Mouse (Mus musculus) liver, postnatal 0 days (tissue): ENCODE measurements around the gene Slc5a10. TPM values are rescaled to one million over a fixed set of nuclear protein-coding genes. Genes with fewer than 3 reads are reported as not detected.

Experiments used
- ATAC-seq: fragments of 200-750 bp; cut with Nextera tagmentation; 2 replicates; pipeline ENCODE4 v1.8.0; 2017; ENCODE audit warnings: mild to moderate bottlenecking, moderate library complexity
- DNase-seq: peaks from one replicate; pipeline ENCODE4 v3.0.0-alpha.2; 2016
- H3K27ac ChIP-seq: fragments of 300-500 bp; sonication (generic); 2 replicates; pipeline ENCODE4 v1.5.1; 2014; ENCODE audit warnings: antibody characterized with exemption, moderate library complexity, mild to moderate bottlenecking, low read depth
- H3K27me3 ChIP-seq: fragments of 300-500 bp; sonication (generic); 2 replicates; pipeline ENCODE4 v1.6.1; 2014; ENCODE audit warnings: low read length, control low read depth, mixed read lengths; ENCODE audit not compliant: insufficient read depth
- H3K36me3 ChIP-seq: fragments of 300-500 bp; sonication (generic); replicated peaks from 2 replicates; pipeline ENCODE4 v1.6.1; 2014; ENCODE audit warnings: mild to moderate bottlenecking, control low read depth, low read length, moderate library complexity, mixed read lengths; ENCODE audit not compliant: insufficient read depth
- H3K4me1 ChIP-seq: fragments of 300-500 bp; sonication (generic); 2 replicates; pipeline ENCODE4 v1.6.1; 2014; ENCODE audit warnings: antibody characterized with exemption, mild to moderate bottlenecking, control low read depth; ENCODE audit not compliant: insufficient read depth
- H3K4me2 ChIP-seq: fragments of 300-500 bp; sonication (generic); 2 replicates; pipeline ENCODE4 v1.6.1; 2014; ENCODE audit warnings: low read depth, mild to moderate bottlenecking, low read length, moderate library complexity, mixed read lengths
- H3K4me3 ChIP-seq: fragments of 300-500 bp; sonication (generic); 2 replicates; pipeline ENCODE4 v1.5.1; 2014; ENCODE audit warnings: low read depth, low read length
- H3K9ac ChIP-seq: fragments of 300-500 bp; sonication (generic); replicated peaks from 2 replicates; pipeline ENCODE4 v1.6.1; 2014; ENCODE audit warnings: mild to moderate bottlenecking, moderate library complexity
- H3K9me3 ChIP-seq: fragments of 300-500 bp; sonication (generic); 2 replicates; pipeline ENCODE4 v1.6.1; 2016; ENCODE audit warnings: mild to moderate bottlenecking, control low read depth, low read length, mixed read lengths
- CTCF ChIP-seq: sonication (generic); IDR thresholded peaks from 2 replicates; pipeline ENCODE4 v1.5.1; 2016; ENCODE audit warnings: antibody characterized with exemption, low read depth
- EP300 ChIP-seq: IDR thresholded peaks from 2 replicates; pipeline ENCODE4 v1.6.1; 2016; ENCODE audit warnings: antibody characterized with exemption, low read depth, mild to moderate bottlenecking
- WGBS: fragments of 180-500 bp; shearing (Covaris S2); extraction: QIAGEN DNeasy Blood & Tissue Kit; methylation state at CpG from one replicate; pipeline ENCODE4 v1.1.7; 2014; ENCODE audit not compliant: insufficient replicate concordance; 5-methylcytosine and 5-hydroxymethylcytosine counted together
- polyA plus RNA-seq: library from polyadenylated mRNA; unstranded; fragments of >200 nt; fragmentation: Nextera tagmentation; extraction: Ambion mirVana; gene quantifications from 2 replicates; pipeline ENCODE4 v1.2.1, GENCODE M21; 2015

Gene Slc5a10
- polyA plus RNA-seq, 1 experiment from 2014 or later, result not detected

GRCm38 (mm10) chr11:61655649-61656048, 65.0 kb downstream of the Slc5a10 start:
- ATAC-seq, result no peak
- TF ChIP-seq CTCF, result no peak
- TF ChIP-seq EP300, result no peak
- 60% methylated on average over 4 of the region's 4 CpGs for WGBS
- Histone ChIP-seq H3K36me3 (no peaks in the 10 kb centered on the region), H3K4me1 (peaks cover 9% of the 10 kb centered on the region), H3K4me3 (no peak overlapping the region), H3K4me2 (no peak overlapping the region), H3K9me3 (no peaks in the 10 kb centered on the region), H3K27ac (no peak overlapping the region), H3K9ac (no peak overlapping the region), H3K27me3 (no peaks in the 10 kb centered on the region)
- no peak for DNase-seq

- DNase-seq, result no peak
- Histone ChIP-seq H3K4me2 (peak overlapping the region; percentile 26; the same call in 1 of the 2 replicates), H3K4me3 (no peak overlapping the region), H3K27me3 (no peaks in the 10 kb centered on the region), H3K9me3 (no peaks in the 10 kb centered on the region), H3K9ac (no peak overlapping the region), H3K4me1 (peaks cover 9% of the 10 kb centered on the region), H3K27ac (no peak overlapping the region), H3K36me3 (no peaks in the 10 kb centered on the region)
- no peak for ATAC-seq
- 75% methylated on average over 4 of the region's 4 CpGs for WGBS
- TF ChIP-seq EP300, result no peak
- no peak for TF ChIP-seq CTCF
Observed at GRCm38 (mm10) chr11:61654786-61655311, 65.8 kb downstream of the Slc5a10 start.

- peaks cover 4% of the 10 kb centered on the region; the same call in 1 of the 2 replicates for H3K4me1 ChIP-seq
- no peak overlapping the region; the same call in 1 of the 2 replicates for H3K9ac ChIP-seq
- no peaks in the 10 kb centered on the region for H3K27me3 ChIP-seq
- DNase-seq, result no peak
- peak overlapping the region; percentile 54 for H3K4me2 ChIP-seq
- H3K36me3 ChIP-seq, result no peaks in the 10 kb centered on the region
- H3K27ac ChIP-seq, result peak overlapping the region; percentile 45; the same call in 1 of the 2 replicates
- TF ChIP-seq CTCF, result no peak
- TF ChIP-seq EP300, result no peak
- H3K9me3 ChIP-seq, result no peaks in the 10 kb centered on the region
- no peak for ATAC-seq
- H3K4me3 ChIP-seq, result peak overlapping the region; percentile 42
- 56% methylated on average over 2 of the region's 2 CpGs for WGBS
Observed at GRCm38 (mm10) chr11:61653568-61653967, 67.1 kb downstream of the Slc5a10 start.

GRCm38 (mm10) chr11:61652686-61653447, 67.8 kb downstream of the Slc5a10 start, which contains the start of gene Grap:
Gene Grap, plus strand, starts transcription at chr11:61653265.
- Histone ChIP-seq H3K27ac (peak within 1 kb of the TSS; percentile 46; the same call in 1 of the 2 replicates), H3K4me1 (peaks cover 3% of the 10 kb centered on the region), H3K27me3 (no peaks in the 10 kb centered on the region), H3K9me3 (no peaks in the 10 kb centered on the region), H3K9ac (no peak within 1 kb of the TSS; the same call in 1 of the 2 replicates), H3K4me3 (peak within 1 kb of the TSS; percentile 42), H3K4me2 (peak within 1 kb of the TSS; percentile 54), H3K36me3 (no peaks in the 10 kb centered on the region)
- WGBS, result 27% methylated on average over 10 of the region's 10 CpGs
- DNase-seq (peak; percentile 7), ATAC-seq (peak; percentile 48)
- no peak for TF ChIP-seq EP300
- no peak for TF ChIP-seq CTCF

GRCm38 (mm10) chr11:61652216-61652615, 68.4 kb downstream of the Slc5a10 start:
- 79% methylated on average over 5 of the region's 5 CpGs for WGBS
- TF ChIP-seq EP300 (no peak), CTCF (no peak)
- H3K27me3 ChIP-seq, result no peaks in the 10 kb centered on the region
- H3K4me1 ChIP-seq, result peaks cover 7% of the 10 kb centered on the region
- no peak overlapping the region for H3K9ac ChIP-seq
- H3K27ac ChIP-seq, result no peak overlapping the region
- H3K9me3 ChIP-seq, result no peaks in the 10 kb centered on the region
- no peak overlapping the region for H3K4me3 ChIP-seq
- H3K4me2 ChIP-seq, result no peak overlapping the region
- ATAC-seq, result no peak
- H3K36me3 ChIP-seq, result no peaks in the 10 kb centered on the region
- DNase-seq, result no peak

GRCm38 (mm10) chr11:61650470-61651265, 70.0 kb downstream of the Slc5a10 start:
- no peak overlapping the region for H3K27ac ChIP-seq
- H3K4me1 ChIP-seq, result peaks cover 7% of the 10 kb centered on the region
- WGBS, result 72% methylated on average over 9 of the region's 9 CpGs
- no peaks in the 10 kb centered on the region for H3K36me3 ChIP-seq
- H3K4me3 ChIP-seq, result no peak overlapping the region
- ATAC-seq, result no peak
- DNase-seq, result no peak
- no peak overlapping the region for H3K9ac ChIP-seq
- TF ChIP-seq EP300 (no peak), CTCF (no peak)
- no peak overlapping the region for H3K4me2 ChIP-seq
- no peaks in the 10 kb centered on the region for H3K9me3 ChIP-seq
- H3K27me3 ChIP-seq, result no peaks in the 10 kb centered on the region
